Mouse (Mus musculus): ENCODE results near the gene Selenop.
A peak's percentile ranks its signal among the peaks of the same experiment; 100 is the strongest.
"Not testable (repeated sequence)": the region's sequence is repeated elsewhere in the genome, so short reads cannot be mapped to it uniquely, and the experiment has no call there.

Selenop gene

DNA sequence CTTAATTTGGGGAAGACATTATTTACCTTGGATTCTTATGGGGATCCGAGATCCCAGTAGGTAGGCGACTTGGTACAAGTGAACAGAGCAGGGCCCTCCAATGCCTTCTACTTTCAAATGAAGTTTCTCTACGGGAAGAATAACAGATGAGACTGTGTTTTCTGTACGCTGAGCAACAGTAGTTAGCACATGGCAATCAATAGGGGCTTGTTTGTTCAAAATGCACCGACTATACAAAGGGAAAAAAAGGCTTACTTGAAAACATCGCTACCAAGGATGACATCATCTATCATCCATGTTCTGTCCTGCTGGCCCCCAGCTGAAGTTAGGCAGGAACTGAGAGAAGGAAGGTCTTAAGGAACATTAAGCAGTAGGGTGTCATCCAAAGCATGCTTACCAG is at the start of gene Selenop:
TSS of gene Selenop (plus strand) at position 301 of the 400 bp plus-strand sequence.
- DNase-seq, result no peak

DNA sequence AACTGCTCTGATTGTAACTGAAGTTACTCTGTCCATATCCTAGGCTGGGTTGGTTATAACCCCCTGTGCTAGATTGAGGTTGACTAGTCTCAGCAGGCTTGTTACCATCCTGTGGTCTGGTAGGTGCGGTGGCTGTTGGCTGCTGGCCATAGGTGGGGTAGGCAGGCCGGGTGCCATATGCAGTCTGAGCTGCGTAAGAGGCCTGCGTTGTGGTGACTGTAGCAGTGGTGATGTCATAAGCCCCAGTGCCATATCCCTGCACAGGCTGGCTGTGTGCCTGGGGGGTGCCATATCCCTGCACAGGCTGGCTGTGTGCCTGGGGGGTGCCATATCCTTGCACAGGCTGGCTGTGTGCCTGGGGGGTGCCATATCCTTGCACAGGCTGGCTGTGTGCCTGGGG is 49.7 kb upstream of the Selenop start:
- DNase-seq, result not testable (repeated sequence)

DNA sequence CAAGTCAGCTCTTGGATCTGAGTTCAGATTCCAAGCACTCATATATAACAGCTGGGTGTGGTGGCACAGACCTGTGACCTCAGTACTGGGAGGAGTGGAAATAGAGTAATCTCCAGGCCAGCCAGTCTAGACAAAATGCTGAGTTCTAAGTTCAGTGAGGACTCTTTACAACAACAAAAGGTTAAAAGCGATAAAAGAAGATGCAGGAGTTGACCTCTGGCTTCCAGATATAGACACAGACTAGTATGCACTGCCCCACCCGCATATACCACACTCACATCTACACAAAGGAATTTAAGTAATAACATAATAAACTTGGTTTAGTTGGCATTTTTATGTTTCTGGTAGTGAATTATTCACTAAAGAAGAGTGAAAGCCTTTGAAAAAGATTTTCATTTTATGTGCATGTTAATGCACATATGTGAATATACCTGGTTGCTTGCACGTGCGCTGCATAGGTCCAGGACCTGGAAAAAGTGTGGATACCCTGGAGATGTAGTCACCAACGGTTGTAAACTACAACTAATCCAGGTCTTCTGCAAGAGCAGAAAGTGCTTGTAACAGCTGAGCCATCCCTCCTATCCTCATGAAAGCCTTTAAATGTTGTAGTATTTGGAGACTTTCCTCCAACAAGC is 45.4 kb upstream of the Selenop start:
- DNase-seq, result no peak

DNA sequence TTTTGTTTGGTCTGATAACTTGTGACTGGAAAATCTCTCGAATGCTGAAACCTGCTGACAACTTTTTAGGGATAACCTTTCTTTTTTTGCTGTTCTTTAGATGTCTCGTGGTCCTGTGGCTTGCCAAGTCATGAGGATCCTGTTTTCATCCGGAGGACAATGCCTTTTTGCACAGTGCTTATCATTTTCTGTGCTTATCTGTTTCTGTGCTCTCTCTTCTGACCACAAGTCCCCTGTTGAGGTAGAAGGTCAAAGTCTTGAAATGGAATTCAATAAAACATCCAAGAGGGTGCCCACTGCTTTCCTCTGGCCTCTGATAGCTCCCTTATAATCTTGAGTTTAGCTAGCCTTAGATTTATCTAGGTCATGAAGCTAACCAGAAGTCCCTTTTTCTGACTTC is 41.8 kb upstream of the Selenop start:
- DNase-seq, result no peak

DNA sequence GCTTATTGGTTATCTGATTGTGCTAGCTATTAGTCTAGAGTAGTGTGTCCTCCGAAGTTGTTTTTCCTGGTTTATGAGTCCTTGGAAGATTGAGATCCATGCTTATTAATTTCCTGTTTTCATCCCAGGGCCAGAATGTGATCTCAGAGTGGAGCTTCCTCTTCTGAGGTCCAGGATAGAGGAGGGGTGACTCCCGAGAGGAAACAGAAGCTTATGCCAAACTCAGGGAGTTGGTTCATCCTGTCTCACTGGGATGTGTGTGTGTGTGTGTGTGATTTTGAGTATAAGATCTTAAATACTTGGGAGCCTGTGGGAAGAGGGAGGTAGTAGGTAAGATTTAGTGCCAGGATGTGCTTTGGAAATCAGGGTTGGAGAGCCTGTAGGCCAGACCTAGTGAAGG is 40.2 kb upstream of the Selenop start:
- no peak for DNase-seq

DNA sequence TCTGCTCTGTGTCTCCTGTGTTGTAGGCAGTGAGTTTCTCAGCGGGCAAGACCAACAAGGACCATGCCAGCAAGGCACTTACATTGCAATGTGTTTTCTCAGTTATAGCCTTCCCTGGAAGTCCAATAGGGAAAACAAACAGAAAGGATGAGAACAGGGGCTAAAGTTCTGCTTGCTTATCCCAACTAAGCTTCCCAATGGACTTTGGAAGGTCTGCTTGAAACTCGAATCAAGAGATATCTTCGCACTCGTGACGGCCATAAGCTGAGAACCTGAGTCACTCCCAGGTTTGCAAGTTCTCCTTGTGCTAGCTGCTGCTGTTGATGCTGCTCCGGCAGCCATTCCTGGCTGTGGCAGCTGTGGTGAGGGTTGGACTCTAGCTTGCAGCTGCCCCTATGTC is 39.4 kb upstream of the Selenop start:
- no peak for DNase-seq

DNA sequence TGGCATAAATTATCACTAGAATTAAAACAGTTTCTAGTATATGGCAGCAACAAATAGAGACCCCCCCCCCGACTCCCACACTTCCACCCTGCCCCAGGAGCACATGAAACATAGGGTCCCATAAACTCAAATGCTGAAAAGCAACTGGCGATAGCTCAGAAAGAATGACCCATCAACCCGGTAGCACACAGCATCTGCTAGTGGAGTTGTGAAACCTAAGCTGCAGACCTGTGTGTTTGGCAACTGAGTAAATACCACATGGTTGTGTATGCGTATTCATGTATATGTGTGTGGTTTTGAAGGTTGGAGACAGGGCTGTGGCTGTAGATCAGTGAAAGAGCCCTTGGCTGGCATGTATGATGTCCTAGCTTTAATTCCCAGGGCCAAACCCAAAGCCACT is 37.3 kb upstream of the Selenop start:
- no peak for DNase-seq

DNA sequence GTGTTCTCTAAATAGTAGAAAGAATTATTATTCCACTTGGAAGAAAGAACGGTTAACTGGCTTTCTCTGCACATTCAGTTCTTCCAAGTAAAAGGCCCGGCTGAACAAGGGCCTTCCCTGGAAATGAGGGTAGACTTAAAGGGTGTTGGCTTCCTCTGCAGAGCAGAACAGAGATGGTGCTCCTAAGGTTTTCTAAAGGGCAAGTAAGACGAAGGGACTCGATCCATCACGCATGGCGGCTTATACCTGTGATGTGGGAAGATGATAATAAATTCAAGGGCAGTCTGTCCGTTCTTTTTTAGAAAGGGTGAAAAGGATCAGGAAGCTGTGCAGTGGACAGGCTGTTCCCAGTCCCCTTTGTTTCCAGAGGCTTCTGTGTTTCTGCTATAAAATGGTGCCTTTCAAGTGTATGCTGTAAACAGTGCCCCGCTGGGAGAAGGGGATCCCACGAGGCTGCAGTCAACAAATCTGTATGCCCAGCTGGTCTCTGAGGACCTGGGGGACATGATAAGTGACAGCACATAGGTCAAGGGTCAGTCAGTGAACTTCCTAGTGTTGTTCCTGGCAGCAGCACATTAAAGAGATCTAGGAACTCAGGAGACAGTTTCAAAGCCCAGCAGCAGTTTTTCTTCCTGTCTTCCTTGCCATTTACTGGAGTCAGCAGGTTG is 36.0 kb upstream of the Selenop start:
- DNase-seq, result no peak

DNA sequence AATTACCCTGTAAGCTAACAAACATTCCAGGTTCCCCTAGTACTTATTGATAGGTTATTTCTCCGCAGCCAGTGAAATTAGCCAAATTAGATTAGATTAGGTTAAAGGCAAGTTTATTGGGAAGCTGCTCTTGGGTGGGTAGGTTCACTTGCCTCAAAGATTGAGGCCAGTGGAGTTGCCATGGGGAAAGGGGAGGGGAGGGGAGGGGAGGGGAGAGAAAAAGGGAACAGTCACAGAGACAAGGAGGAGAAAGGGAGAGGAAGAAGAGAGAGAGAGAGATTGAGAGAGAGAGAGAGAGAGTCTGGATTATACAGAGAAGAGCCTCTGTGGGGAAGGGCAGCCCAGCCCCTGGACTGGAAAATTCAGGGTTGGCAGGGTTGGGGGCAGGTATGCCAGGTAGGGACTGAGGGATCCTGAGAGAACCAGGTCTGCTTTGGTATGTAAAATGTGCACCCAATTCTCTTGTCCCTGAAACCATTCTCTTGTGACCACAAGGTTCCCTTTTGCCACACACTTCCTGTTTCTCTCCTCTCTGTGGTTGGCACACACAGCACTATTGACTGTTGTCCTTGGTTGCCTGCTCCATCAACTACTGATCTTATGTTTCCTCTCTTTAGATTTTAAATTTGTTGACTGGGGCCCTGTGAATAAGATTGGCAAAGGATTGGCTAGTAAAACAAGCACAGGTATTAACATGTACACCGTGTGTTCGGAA is 34.4 kb upstream of the Selenop start:
- DNase-seq, result no peak

DNA sequence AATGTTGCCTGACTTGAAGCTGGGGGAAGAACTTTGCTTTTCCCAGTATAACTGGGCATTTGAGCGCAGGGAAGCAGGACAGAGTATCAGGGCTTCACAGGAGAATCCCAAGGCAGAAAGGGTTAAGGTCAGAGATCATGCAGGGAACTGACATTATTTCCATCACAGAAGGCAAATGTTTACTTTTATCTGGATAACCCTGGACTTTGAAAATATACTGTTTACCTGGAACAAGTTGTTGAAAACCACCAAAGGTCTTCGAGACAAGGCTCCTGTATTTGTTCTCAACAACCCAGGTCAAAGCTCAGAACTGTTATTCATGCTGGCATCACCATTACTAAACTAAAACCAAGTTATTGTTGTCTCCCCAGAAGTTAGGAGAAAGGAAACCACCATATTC is 32.0 kb upstream of the Selenop start:
- no peak for DNase-seq

DNA sequence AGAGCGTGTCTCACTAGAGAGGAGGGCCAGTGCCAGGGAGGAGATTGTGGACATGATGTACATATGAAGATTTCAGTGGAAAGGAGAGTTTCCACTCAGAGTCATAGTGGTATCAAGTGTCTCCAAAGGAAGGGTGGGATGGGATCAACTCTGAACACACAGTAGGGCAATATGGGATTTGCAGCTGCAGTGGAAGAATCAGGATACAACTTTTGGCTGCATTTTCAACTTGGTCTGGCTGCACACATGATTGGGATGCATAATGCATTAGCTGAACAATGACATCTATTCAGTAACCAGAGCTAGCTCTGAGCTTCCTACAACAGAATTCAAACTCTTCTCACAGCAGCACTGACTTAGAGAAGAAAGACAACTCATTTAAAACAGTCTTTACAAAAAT is 30.4 kb upstream of the Selenop start:
- DNase-seq, result no peak

DNA sequence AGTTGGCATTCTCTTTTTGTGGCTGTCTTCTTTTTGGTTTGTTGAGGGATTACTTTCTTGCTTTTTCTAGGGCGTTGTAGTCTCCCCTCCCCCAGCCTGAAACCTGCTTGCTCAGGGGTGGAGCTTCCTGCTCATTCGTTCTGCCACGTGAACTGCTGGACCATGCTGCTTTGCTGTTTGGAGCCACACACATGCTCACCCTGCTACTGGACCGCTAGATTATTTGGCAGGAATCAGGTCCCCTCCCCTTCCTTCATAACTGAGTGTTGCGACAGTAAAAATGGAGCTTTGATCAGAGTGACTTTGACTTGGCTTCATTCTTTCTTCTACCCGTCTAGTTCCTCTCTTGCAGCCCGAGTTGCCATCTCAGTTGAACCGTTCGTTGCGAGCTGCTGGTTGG is 23.3 kb upstream of the Selenop start:
- not testable (repeated sequence) for DNase-seq

DNA sequence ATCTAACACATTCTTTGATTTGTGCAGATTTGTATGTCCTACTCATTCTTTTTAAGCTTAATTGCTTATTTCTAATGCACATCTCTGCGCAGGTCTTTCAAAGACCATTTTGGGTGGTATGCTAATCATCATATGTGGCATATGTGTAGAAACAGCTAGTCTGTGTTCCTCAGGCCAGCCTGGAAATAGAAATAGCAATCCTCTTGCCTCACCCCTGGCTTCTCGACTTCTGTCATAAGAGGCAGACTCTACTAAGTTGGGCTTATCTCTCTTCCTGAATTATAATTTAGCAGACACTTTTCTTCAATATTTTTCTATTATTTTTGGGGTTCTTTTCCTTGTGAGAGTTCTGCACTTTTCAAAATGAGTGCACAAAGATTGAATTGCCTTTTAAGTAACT is 17.7 kb upstream of the Selenop start:
- DNase-seq, result no peak

DNA sequence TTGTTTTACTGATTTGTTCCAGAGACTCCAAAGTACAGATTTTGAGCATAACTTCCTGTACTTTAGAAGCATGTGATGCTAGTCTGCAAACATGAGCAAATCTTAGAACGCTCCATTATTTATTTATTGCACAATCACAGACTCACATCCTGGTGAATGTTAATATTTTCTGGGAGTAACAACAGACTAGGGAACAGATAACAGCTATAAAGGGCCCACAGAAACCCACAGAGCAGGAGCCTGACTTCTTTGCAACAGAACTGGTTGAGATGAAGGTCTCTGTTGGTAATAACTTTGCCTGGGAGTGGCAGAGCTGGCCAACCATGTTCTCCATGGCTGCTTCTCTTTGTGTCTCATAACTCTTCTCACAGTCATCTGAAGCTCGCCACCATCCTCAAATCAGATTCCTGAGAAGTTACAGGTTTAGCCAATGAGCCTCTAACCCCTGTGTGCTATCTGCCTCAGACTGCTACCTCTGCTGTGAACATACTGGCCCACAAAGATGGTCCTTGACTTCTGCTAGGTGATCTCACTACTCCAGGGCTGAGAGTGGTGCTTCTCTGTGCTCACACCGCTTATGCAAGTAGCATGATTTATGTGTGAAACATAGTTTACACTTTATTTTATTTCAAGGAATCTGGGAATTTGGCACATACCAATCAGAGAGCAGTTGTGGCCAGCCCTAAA is 17.2 kb upstream of the Selenop start:
- DNase-seq, result no peak

DNA sequence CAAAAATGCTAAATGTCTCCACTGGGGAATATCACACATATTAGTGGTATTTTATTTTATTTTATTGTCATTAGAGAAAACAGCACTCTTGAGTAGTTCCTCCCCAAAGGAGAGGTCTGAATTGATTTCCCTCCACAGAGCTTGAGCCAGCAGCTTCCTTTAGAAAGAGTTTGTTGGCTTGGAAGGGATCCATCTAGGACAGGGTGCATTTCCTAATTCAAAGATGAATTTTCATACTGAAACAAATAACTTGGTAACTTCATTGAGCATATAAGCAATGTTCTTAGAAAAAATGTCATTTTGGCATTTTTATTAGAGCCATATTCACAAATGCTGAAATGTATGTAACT is 16.7 kb upstream of the Selenop start:
- DNase-seq, result no peak

DNA sequence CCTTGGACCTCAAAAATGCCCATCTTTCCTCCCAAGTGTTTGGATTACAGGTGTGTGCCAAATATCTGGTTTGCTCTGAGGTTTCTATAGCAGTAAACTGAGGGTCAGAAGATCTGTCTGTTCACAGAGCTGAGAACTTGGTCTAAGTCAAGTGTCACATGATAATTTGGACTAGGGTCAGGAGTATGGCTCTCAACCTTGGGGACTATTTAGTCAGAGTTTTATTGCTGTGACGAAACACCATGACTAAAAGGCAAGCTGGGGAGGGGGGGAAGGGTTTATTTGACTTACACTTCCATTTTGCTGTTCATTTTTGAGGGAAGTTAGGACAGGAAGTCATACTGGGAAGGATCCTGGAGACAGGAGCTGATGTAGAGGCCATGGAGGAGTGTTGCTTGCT is 9.3 kb upstream of the Selenop start:
- DNase-seq, result no peak

DNA sequence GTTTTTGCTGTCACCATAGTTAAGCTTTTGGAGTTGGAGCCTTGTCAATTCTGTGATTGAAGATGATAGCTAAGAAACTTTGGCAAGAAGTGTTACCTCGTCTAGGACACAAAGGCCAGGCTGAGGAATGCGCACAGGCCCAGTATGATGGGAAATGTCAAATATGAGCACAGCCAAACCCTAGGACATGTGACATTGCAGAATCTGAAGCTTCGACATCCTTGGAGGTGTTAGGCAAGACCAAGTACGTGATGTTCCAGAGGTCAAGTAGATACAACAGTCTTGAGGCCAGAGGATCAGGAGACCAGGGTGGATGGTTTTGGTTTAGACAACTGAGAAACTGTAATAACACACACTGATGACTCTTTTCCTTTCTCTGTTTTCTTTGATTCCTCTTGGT is 8.0 kb upstream of the Selenop start:
- DNase-seq, result no peak

DNA sequence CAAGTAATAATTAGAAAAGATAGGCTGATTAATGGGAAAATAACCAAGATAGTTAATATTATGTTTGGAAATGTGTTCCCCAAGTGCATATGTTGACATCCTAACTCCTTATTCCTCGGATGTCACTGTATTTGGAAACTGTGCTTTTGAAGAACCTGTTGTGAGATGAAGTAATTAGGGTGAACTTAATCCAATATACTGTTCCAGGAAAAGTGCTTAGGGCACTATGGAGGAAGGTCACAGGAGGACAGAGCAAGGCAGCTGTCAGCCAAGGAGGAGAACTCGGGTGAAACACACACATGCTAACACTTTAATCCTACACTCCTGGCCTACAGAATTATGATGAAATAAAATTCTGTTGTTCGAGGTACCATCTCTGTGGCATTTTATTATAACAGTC is 5.5 kb upstream of the Selenop start:
- no peak for DNase-seq

DNA sequence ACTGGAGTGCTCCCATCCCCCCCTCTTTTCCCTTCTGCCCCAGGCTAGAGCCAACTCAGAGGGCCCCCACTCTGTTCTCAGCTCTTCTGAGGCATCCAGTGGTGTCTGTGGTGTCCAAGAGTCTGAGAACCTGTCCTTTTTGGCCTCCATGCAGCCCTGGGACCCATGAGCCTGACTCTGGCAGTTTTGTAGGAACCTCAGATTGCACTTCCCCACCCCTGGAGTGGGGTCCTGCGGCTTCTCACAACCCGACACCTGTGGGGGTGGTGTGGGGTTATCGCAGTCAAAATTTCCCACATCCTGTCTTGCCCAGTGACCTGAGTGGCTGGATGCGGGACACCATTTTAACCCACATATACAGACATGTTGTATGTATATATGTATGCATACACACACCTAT is 4.1 kb upstream of the Selenop start:
- no peak for DNase-seq

DNA sequence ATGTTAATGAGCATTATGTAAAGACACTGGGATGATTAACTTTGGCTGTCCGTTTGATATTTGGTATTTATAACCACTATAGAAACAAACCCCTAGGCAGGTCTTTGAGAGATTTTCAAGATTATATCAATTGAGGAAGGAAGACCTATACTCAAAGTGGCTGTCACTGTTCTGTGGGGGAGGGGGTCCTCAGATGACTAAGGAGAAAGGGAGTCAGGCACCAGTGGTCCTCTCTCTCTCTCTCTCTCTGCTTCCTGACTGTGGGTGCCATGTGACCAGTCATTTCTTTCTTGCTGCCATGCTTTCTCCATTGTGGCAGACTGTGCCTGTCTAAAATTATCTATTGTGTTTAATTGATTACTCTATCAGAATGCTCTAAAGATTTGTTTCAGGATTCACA is 3.5 kb upstream of the Selenop start:
- DNase-seq, result no peak

DNA sequence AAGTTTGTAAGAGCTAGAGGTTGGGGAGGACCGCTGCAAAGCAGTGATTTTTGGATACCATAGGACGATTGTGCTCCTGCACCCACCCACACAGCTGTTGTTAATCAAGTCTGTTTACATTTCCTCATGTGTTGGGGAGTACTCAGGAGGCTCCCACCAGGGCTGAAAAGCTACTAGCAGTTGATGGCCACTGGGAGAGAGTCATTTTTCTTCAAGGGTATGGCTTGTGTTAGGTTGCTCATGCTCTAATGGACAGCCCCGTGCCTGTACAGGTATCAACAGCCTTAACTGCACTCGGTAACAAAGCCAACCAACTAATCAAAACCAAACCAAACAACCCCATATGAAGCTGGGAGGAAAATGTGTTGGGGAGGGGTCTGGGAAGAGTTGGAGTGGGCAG is 1.1 kb downstream of the Selenop start:
- no peak for DNase-seq

DNA sequence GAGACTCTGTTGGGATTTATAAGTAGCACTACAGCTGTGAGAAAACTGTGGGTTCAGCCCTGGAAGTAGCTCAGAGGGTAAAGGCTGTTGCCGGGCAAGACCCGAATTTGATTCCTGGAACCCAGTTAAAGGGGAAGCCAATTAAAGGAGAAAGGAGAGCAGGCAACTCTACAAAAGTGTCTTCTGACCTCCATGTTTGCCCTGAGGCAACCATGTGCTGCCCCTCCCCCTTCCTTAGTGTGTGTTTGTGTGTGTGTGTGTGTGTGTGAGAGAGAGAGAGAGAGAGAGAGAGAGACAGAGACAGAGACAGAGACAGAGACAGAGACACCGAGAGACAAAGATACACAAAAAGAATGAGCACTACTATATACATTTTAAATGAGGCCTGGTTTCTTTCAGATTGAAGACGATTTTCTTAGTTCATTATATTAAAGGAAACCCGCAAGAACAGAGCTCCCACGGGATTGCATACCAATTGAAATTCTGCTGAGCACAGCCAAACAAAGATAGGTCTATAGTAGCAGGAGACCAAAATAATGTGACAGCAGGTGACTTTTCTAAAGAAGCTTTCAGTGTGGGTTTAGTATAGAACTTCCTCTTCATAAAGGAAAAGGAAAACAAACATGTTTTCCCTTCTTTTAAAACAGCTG is 1.8 kb downstream of the Selenop start:
- DNase-seq, result peak; percentile 19 to 29

DNA sequence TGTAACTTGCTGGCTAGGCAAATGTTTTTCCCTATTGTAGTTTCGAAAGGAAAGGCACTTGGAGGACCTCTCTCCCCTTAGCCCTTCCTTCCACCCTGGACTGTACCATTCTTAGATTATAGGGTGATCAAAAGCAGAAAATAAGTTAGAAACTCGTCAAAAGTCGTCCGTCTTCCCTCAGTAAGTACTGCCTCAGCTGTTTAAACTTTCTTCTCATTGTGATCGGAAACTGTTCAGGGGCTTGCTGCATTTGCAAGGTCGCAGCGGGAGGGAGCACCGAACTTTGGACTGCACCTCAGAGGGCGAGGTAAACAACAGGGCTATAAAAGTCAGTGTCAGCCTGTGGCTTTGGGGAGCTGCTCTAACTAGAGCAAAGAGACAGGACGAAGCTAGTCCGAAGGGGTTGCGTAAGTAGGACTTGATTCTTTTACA is 2.3 kb downstream of the Selenop start:
- DNase-seq, result peak; percentile 71 to 73
